Mouse (Mus musculus): ENCODE results near the gene Fopnl. TPM values are rescaled to one million over a fixed set of nuclear protein-coding genes. Genes with fewer than 3 reads are reported as not detected.

The Fopnl gene
- polyA plus RNA-seq (2014; fragmentation: Nextera tagmentation; extraction: Ambion mirVana) = 107 and 112 TPM in 2 replicates

- 3% methylated on average over 51 of the region's 51 CpGs for WGBS (ENCODE audit: insufficient replicate concordance)
These were observed at the start of gene Fopnl for GRCm38 (mm10) chr16:14316884-14317876. Gene Fopnl, minus strand, starts transcription at chr16:14317405.

GRCm38 (mm10) chr16:14366017-14366416, 48.8 kb upstream of the Fopnl start:
- H3K27ac ChIP-seq (ENCODE audit: low read depth, low read length) = no peak overlapping the region
- H3K9me3 ChIP-seq (replicated peaks; ENCODE audit: control insufficient read depth, low read length) = no peaks in the 10 kb centered on the region
- H3K4me1 ChIP-seq (ENCODE audit: control insufficient read depth, insufficient read depth, low read length) = 0 out of 2 replicates have a peak, but pooled peaks cover 2% of the 10 kb centered on the region
- no peaks in the 10 kb centered on the region for H3K36me3 ChIP-seq (ENCODE audit: control insufficient read depth, insufficient read depth, low read length)
- no peak overlapping the region for H3K9ac ChIP-seq (ENCODE audit: low read depth, low read length)
- no peak overlapping the region for H3K4me2 ChIP-seq
- peaks cover 19% of the 10 kb centered on the region for H3K27me3 ChIP-seq (ENCODE audit: control insufficient read depth, insufficient read depth, low read length)
- 80% methylated on average over 1 of the region's 1 CpGs for WGBS (ENCODE audit: insufficient replicate concordance)
- no peak overlapping the region for H3K4me3 ChIP-seq (ENCODE audit: low read depth, low read length)
- ATAC-seq (replicated peaks; ENCODE audit: insufficient number of reproducible peaks, low FRiP score, low TSS enrichment) = no peak

More at GRCm38 (mm10) chr16:14316884-14317876, at the start of gene Fopnl:
- H3K36me3 ChIP-seq (ENCODE audit: control insufficient read depth, insufficient read depth, low read length) = peaks cover 3% of the 10 kb centered on the region; the same call in 1 of the 2 replicates
- peak; percentile 100 for ATAC-seq (replicated peaks; ENCODE audit: insufficient number of reproducible peaks, low FRiP score, low TSS enrichment)
- H3K9ac ChIP-seq (ENCODE audit: low read depth, low read length) = peak within 1 kb of the TSS; percentile 81
- no peaks in the 10 kb centered on the region for H3K27me3 ChIP-seq (ENCODE audit: control insufficient read depth, insufficient read depth, low read length)
- H3K4me2 ChIP-seq = peak within 1 kb of the TSS; percentile 69
- peak within 1 kb of the TSS; percentile 72 for H3K4me3 ChIP-seq (ENCODE audit: low read depth, low read length)
- no peaks in the 10 kb centered on the region for H3K9me3 ChIP-seq (replicated peaks; ENCODE audit: control insufficient read depth, low read length)
- H3K4me1 ChIP-seq (ENCODE audit: control insufficient read depth, insufficient read depth, low read length) = peaks cover 4% of the 10 kb centered on the region; the same call in 1 of the 2 replicates
- peak within 1 kb of the TSS; percentile 55; the same call in 1 of the 2 replicates for H3K27ac ChIP-seq (ENCODE audit: low read depth, low read length)

GRCm38 (mm10) chr16:14365457-14365856, 48.3 kb upstream of the Fopnl start:
- H3K27ac ChIP-seq (ENCODE audit: low read depth, low read length) = no peak overlapping the region
- ATAC-seq (replicated peaks; ENCODE audit: insufficient number of reproducible peaks, low FRiP score, low TSS enrichment) = no peak
- no peaks in the 10 kb centered on the region for H3K9me3 ChIP-seq (replicated peaks; ENCODE audit: control insufficient read depth, low read length)
- peaks cover 21% of the 10 kb centered on the region for H3K27me3 ChIP-seq (ENCODE audit: control insufficient read depth, insufficient read depth, low read length)
- no peak overlapping the region for H3K9ac ChIP-seq (ENCODE audit: low read depth, low read length)
- H3K4me1 ChIP-seq (ENCODE audit: control insufficient read depth, insufficient read depth, low read length) = 0 out of 2 replicates have a peak, but pooled peaks cover 2% of the 10 kb centered on the region
- H3K36me3 ChIP-seq (ENCODE audit: control insufficient read depth, insufficient read depth, low read length) = no peaks in the 10 kb centered on the region
- WGBS (ENCODE audit: insufficient replicate concordance) = 55% methylated on average over 4 of the region's 4 CpGs
- no peak overlapping the region for H3K4me3 ChIP-seq (ENCODE audit: low read depth, low read length)
- no peak overlapping the region for H3K4me2 ChIP-seq

- H3K36me3 ChIP-seq (ENCODE audit: control insufficient read depth, insufficient read depth, low read length) = no peaks in the 10 kb centered on the region
- H3K27ac ChIP-seq (ENCODE audit: low read depth, low read length) = no peak overlapping the region
- no peak overlapping the region for H3K4me2 ChIP-seq
- H3K9ac ChIP-seq (ENCODE audit: low read depth, low read length) = no peak overlapping the region
- 0 out of 2 replicates have a peak, but pooled peaks cover 2% of the 10 kb centered on the region for H3K4me1 ChIP-seq (ENCODE audit: control insufficient read depth, insufficient read depth, low read length)
- no peak overlapping the region for H3K4me3 ChIP-seq (ENCODE audit: low read depth, low read length)
- H3K9me3 ChIP-seq (replicated peaks; ENCODE audit: control insufficient read depth, low read length) = no peaks in the 10 kb centered on the region
- no peak for ATAC-seq (replicated peaks; ENCODE audit: insufficient number of reproducible peaks, low FRiP score, low TSS enrichment)
- H3K27me3 ChIP-seq (ENCODE audit: control insufficient read depth, insufficient read depth, low read length) = peaks cover 26% of the 10 kb centered on the region
- WGBS (ENCODE audit: insufficient replicate concordance) = 86% methylated on average over 6 of the region's 6 CpGs
These were observed 46.9 kb upstream of the Fopnl start for GRCm38 (mm10) chr16:14364066-14364465.

GRCm38 (mm10) chr16:14363496-14363895, 46.3 kb upstream of the Fopnl start:
- ATAC-seq (replicated peaks; ENCODE audit: insufficient number of reproducible peaks, low FRiP score, low TSS enrichment) = no peak

GRCm38 (mm10) chr16:14362099-14362820, 45.1 kb upstream of the Fopnl start:
- WGBS (ENCODE audit: insufficient replicate concordance) = 36% methylated on average over 7 of the region's 7 CpGs

More at GRCm38 (mm10) chr16:14363496-14363895, 46.3 kb upstream of the Fopnl start:
- WGBS (ENCODE audit: insufficient replicate concordance) = 78% methylated on average over 3 of the region's 3 CpGs
- Histone ChIP-seq H3K4me3 (ENCODE audit: low read depth, low read length) (no peak overlapping the region), H3K4me1 (ENCODE audit: control insufficient read depth, insufficient read depth, low read length) (0 out of 2 replicates have a peak, but pooled peaks cover 2% of the 10 kb centered on the region), H3K9me3 (replicated peaks; ENCODE audit: control insufficient read depth, low read length) (no peaks in the 10 kb centered on the region), H3K27ac (ENCODE audit: low read depth, low read length) (no peak overlapping the region), H3K4me2 (no peak overlapping the region), H3K36me3 (ENCODE audit: control insufficient read depth, insufficient read depth, low read length) (no peaks in the 10 kb centered on the region), H3K27me3 (ENCODE audit: control insufficient read depth, insufficient read depth, low read length) (peaks cover 30% of the 10 kb centered on the region), H3K9ac (ENCODE audit: low read depth, low read length) (no peak overlapping the region)

GRCm38 (mm10) chr16:14361362-14362098, 44.3 kb upstream of the Fopnl start, which contains the start of gene Abcc1:
Gene Abcc1, plus strand, starts transcription at chr16:14361558.
- WGBS (ENCODE audit: insufficient replicate concordance) = under 1% methylated on average over 46 of the region's 64 CpGs
- H3K9me3 ChIP-seq (replicated peaks; ENCODE audit: control insufficient read depth, low read length) = no peaks in the 10 kb centered on the region

More at GRCm38 (mm10) chr16:14362099-14362820, 45.1 kb upstream of the Fopnl start:
- peak overlapping the region; percentile 96 for H3K4me2 ChIP-seq
- 0 out of 2 replicates have a peak, but pooled peaks cover 2% of the 10 kb centered on the region for H3K4me1 ChIP-seq (ENCODE audit: control insufficient read depth, insufficient read depth, low read length)
- no peak for ATAC-seq (replicated peaks; ENCODE audit: insufficient number of reproducible peaks, low FRiP score, low TSS enrichment)
- no peaks in the 10 kb centered on the region for H3K36me3 ChIP-seq (ENCODE audit: control insufficient read depth, insufficient read depth, low read length)
- H3K9ac ChIP-seq (ENCODE audit: low read depth, low read length) = peak overlapping the region; percentile 80; the same call in 1 of the 2 replicates
- peaks cover 30% of the 10 kb centered on the region for H3K27me3 ChIP-seq (ENCODE audit: control insufficient read depth, insufficient read depth, low read length)
- no peaks in the 10 kb centered on the region for H3K9me3 ChIP-seq (replicated peaks; ENCODE audit: control insufficient read depth, low read length)
- peak overlapping the region; percentile 74 for H3K4me3 ChIP-seq (ENCODE audit: low read depth, low read length)
- no peak overlapping the region for H3K27ac ChIP-seq (ENCODE audit: low read depth, low read length)

More at GRCm38 (mm10) chr16:14361362-14362098, 44.3 kb upstream of the Fopnl start, which contains the start of gene Abcc1:
- H3K27ac ChIP-seq (ENCODE audit: low read depth, low read length) = no peak within 1 kb of the TSS
- peak within 1 kb of the TSS; percentile 80 for H3K9ac ChIP-seq (ENCODE audit: low read depth, low read length)
- H3K36me3 ChIP-seq (ENCODE audit: control insufficient read depth, insufficient read depth, low read length) = no peaks in the 10 kb centered on the region
- peak within 1 kb of the TSS; percentile 96 for H3K4me2 ChIP-seq
- peaks cover 30% of the 10 kb centered on the region for H3K27me3 ChIP-seq (ENCODE audit: control insufficient read depth, insufficient read depth, low read length)
- H3K4me1 ChIP-seq (ENCODE audit: control insufficient read depth, insufficient read depth, low read length) = 0 out of 2 replicates have a peak, but pooled peaks cover 2% of the 10 kb centered on the region
- H3K4me3 ChIP-seq (ENCODE audit: low read depth, low read length) = peak within 1 kb of the TSS; percentile 74
- peak; percentile 89 for ATAC-seq (replicated peaks; ENCODE audit: insufficient number of reproducible peaks, low FRiP score, low TSS enrichment)
